Mouse (Mus musculus) frontal cortex, postnatal 14 days (tissue): ENCODE results near the gene Glb1l3.
"Not testable (repeated sequence)": the region's sequence is repeated elsewhere in the genome, so short reads cannot be mapped to it uniquely, and the experiment has no call there.

Source experiments
- DNase-seq, 2 experiments: peaks; one replicate each; pipeline ENCODE4 v3.0.0; 2022; ENCODE audit warnings: low spot score in 2 of 2

Glb1l3 gene

DNA sequence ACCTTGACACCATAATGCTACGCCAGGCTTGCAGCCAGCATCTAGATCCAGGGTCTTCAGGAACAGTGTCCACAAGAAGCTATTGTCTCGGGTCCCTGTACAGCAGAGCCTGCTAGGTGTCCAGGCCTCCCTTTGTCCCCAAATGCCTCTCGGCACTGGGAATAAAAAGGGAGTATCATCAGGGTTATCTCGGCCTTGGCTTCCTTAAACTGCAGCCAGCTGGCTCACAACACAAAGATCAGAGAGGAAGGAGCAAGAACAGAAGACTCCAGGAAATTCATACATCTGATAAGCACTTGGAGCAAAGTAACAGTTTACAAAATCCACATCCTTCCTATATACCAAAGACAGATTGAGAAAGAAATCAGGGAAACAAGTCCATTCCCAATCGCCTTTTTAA is at the start of gene Glb1l3:
TSS of gene Glb1l3 (minus strand) at position 140 of the 400 bp plus-strand sequence.
- no peak for DNase-seq

- DNase-seq: not testable (repeated sequence)
These were observed 9.2 kb upstream of the Glb1l3 start for GRCm38 (mm10) chr9:26869856-26870255.

DNA sequence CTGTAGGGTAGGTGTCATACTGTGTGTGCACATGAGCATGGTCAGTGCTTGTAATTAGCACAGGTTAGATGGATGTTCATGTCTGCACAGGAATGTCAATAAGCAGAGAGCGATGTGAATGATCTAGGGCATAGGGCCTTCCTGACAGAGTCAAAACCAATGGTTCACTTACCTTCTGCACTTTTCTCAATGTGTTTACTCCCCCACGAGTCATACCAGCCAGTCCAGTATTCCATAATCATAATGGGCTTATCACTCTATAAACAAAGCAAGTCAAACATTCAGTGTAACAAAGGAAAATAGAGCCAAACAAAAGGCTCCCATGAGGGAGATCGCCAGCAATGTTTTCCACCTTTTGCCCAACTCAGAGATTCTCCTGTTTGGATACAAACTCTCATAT is 29.6 kb downstream of the Glb1l3 start:
- no peak for DNase-seq

DNA sequence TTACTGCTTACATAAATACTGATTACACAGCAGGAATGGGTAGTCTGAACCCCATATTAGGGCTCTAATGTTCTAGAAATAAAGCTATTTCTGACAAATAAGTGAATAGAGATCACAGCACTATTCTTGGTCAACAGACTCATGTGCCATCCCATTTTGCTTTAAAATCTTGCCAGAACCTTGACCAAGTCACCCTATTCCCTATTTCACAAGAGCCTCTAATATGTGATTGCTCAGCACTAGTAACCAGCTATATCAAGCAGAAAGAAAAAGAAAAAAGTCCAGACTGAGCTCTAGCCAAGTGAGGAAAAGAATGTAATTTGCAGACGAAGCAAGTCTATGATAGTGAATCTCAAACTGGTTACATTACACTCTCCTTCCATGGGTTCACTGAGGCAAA is 40.7 kb downstream of the Glb1l3 start:
- no peak for DNase-seq

GRCm38 (mm10) chr9:26808735-26809134 is 52.0 kb downstream of the Glb1l3 start:
- no peak for DNase-seq

DNA sequence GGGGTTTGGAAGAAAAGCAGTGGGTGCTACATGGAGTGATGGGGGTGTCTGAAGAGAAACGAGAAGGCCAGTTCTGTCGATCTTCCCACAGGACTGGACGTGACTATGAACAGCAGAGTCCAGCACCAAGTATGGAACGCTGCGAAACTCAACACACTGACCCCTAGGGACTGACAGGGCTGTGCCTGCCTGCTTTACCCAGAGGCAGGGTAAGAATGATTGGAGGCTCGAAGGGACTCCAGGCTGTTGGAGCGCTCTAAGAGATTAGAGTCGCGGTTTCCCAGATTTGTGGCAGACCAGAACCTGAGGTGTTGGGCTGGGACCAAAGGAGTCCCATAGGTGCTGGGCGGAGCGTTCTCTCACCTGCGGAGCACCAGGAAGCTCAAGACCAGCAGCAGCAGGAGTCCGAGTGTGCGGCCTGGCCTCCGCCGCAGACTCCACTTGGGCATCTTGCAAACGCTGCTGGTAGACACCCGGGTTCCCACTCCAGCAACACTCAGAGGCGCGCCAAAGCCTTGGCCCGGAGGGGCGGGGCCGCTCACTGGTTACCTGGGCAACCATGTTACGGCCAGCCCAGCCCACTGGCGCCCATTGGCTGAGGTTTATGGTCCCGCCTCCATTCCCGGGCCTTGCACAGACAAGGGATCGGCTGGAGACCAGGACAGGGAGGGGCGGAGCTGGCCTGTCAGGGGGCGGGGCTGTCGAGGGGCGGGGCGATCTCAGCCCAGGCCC is 54.6 kb downstream of the Glb1l3 start, which contains the start of gene Glb1l2:
TSS of gene Glb1l2 (minus strand) at position 534 of the 732 bp plus-strand sequence.
- peak; percentile 78 to 80 for DNase-seq

DNA sequence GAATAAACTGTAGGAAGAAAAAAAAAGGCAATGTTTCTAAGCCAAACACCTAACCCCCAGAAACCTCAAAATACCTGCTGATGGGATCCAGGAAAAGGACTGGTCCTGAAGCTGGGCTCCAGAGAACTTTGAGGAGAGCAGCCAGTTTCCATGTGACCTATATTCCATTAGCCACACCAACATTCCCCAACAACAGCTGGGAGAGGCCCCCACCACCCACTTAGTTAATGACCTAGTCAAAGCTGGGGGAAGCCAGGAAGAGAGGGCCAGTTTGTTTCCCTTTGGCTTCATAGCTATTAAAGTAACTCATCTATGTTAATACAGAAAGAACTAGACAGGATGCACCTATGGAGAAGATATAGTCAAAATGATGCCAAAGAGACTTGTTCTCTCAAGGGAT is 56.4 kb downstream of the Glb1l3 start:
- no peak for DNase-seq

GRCm38 (mm10) chr9:26800357-26800756 is 60.3 kb downstream of the Glb1l3 start:
- DNase-seq: no peak

DNA sequence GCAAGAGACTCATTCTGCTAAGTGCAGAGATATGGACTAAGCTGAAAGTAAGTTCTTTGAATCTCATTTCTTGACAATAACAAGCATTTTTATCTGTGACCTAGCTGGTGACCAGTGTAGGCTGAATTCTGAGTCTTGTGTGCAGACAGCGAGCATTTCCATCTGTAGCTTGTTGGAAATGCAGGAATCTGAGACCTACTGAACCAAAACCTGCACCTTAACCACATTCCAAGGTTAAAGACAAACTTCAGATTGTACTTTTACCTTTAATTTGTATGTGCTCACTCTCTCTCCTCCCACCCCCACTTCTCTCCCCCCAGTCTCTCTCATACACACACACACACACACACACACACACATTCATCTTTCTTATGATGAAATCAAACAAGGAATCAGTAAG is 62.0 kb downstream of the Glb1l3 start:
- no peak for DNase-seq

GRCm38 (mm10) chr9:26798205-26798604 is 62.5 kb downstream of the Glb1l3 start:
- no peak for DNase-seq

DNA sequence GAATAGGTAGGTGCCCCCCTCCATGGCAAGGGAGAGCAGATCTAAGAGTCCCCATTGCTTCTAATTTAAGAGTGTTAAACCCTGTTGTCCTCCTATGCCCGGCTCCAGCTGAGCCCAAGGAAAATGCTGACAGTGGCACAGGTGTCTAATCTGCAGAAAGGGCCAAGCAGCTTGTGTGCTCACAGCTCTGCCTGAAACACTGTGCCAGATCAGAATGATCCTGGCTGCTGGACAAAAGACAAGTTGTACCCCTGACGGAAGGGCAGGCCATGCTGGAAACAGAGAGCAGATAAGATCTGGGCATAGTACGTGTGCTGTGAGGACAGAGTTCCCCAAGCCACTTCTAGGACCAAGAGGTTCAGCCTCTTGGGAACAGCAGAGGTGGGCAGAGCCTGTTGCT is 67.9 kb downstream of the Glb1l3 start:
- no peak for DNase-seq

GRCm38 (mm10) chr9:26783414-26783975 is 77.2 kb downstream of the Glb1l3 start:
- DNase-seq: no peak

GRCm38 (mm10) chr9:26778421-26778820 is 82.3 kb downstream of the Glb1l3 start:
- DNase-seq: no peak

DNA sequence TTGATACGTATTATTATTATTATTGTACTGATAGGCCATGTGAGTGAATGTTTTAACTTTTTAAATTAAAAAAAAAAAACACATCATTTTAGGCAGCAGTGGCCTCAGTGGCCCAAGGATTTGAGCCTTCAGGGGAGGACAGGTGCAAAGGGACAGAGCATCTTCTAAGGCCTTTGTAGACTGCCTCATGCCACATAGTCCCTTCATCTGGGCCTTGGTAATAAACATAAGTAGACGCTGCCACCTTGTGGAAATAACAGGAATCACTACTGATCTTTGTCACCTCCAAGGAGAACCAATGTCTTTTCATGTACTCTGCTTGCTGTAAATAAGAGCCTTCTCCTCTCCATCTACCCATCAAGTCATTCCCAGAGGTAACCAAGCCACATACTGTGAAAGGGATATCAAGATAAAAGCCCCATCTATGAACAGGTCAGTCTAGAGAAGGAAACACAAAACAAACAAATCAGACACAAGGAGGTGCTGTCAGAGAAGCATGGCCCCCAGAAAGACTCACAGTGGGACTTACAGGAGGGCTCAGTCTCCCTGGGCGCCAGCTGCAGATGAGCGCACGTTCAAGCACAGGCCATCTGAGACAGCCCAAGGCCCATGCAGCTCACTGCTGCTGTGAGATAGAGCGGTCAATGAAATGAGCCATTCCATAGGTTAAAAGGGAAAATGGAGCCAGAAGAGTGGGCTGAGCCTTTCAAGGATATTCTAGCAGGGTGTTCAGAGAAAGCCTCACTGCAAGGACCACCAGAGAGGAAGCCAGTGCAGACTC is 84.4 kb downstream of the Glb1l3 start:
- peak in 1 of 2 experiments; percentile 45 for DNase-seq

GRCm38 (mm10) chr9:26775700-26776099 is 85.0 kb downstream of the Glb1l3 start:
- DNase-seq: no peak

- DNase-seq: no peak
These were observed 92.5 kb downstream of the Glb1l3 start for GRCm38 (mm10) chr9:26768181-26768580.
